In the genomic region with DNA sequence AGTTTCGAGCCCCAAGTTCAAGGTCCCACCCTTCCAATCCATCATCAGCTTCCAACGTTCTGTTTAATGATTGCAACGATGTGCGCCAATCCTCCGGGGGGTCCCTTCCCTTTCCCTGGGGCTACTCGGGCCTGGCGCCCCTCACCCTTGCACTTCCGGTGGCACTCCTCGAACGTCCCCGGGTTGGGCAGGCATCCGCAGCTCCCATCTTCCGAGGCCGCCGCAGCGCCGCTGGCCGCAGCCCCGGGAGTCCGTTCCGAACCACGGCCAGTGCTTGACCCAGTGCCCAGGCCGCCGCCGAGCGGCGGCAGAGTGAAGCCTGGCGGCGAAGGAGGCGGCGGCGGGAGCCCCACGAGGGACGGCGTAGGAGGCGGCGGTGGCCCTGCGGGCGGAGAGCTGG, we compare ENCODE assay signal across 8 mouse cellular contexts. TPM values are rescaled to one million over a fixed set of nuclear protein-coding genes. Genes with fewer than 3 reads are reported as not detected.
DNase-seq lines count a peak whose midpoint lies in the region; ATAC-seq lines count a peak whose summit lies in the region.

No protein-coding gene starts in this region.

- H3K4me3 ChIP-seq in lung, embryonic 15.5 days = peak overlapping the region; percentile 87
- peak overlapping the region; percentile 100 for H3K4me3 ChIP-seq in intestine, embryonic 16.5 days (ENCODE audit: low read length)
- peak overlapping the region; percentile 79 for H3K4me3 ChIP-seq in neural tube, embryonic 14.5 days (ENCODE audit: low read depth, low read length)

- H3K9ac ChIP-seq in lung, embryonic 15.5 days = peak overlapping the region; percentile 89
- H3K9ac ChIP-seq in intestine, embryonic 16.5 days (ENCODE audit: low read depth, low read length) = peak overlapping the region; percentile 98
- peak overlapping the region; percentile 88 for H3K9ac ChIP-seq in neural tube, embryonic 14.5 days (replicated peaks; ENCODE audit: low read depth, low read length)

- ATAC-seq in cerebellum, adult (ENCODE audit: insufficient number of reproducible peaks, low FRiP score, low TSS enrichment) = 0 out of 2 replicates have a peak, but pooled peaks have one; percentile 0
- no peak for ATAC-seq in lung, embryonic 15.5 days (ENCODE audit: borderline replicate concordance, extremely low read depth, low FRiP score, low TSS enrichment)
- ATAC-seq in intestine, embryonic 16.5 days = peak; percentile 1; the same call in 1 of the 2 replicates
- no peak for ATAC-seq in neural tube, embryonic 14.5 days (ENCODE audit: low read depth)

- DNase-seq in cerebellum, postnatal 4 days (ENCODE audit: low spot score in 2 of 2) = no peak
- no peak for DNase-seq in lung, postnatal 36 days
- DNase-seq in natural killer cell, adult 2 months (ENCODE audit: low spot score in 2 of 2) = no peak
- no peak for DNase-seq in right cerebral cortex, adult 18-20 months

- peak overlapping the region; percentile 76 for H3K27ac ChIP-seq in lung, embryonic 15.5 days
- H3K27ac ChIP-seq in intestine, embryonic 16.5 days (ENCODE audit: low read length) = peak overlapping the region; percentile 84
- H3K27ac ChIP-seq in neural tube, embryonic 14.5 days (ENCODE audit: low read depth, low read length) = peak overlapping the region; percentile 73

- peaks cover 59% of the 10 kb centered on the region for H3K36me3 ChIP-seq in lung, embryonic 15.5 days
- H3K36me3 ChIP-seq in intestine, embryonic 16.5 days (ENCODE audit: control insufficient read depth, insufficient read depth, low read length) = peaks cover 35% of the 10 kb centered on the region
- H3K36me3 ChIP-seq in neural tube, embryonic 14.5 days (ENCODE audit: control insufficient read depth, insufficient read depth, low read length) = peaks cover 14% of the 10 kb centered on the region; the same call in 1 of the 2 replicates

- H3K4me1 ChIP-seq in lung, embryonic 15.5 days = peaks cover 24% of the 10 kb centered on the region
- peaks cover 18% of the 10 kb centered on the region for H3K4me1 ChIP-seq in intestine, embryonic 16.5 days (ENCODE audit: control insufficient read depth, insufficient read depth, low read length)
- peaks cover 12% of the 10 kb centered on the region for H3K4me1 ChIP-seq in neural tube, embryonic 14.5 days (ENCODE audit: control insufficient read depth, insufficient read depth, low read length)

- no peaks in the 10 kb centered on the region for H3K9me3 ChIP-seq in lung, embryonic 15.5 days
- no peaks in the 10 kb centered on the region for H3K9me3 ChIP-seq in intestine, embryonic 16.5 days (ENCODE audit: control insufficient read depth, low read length)
- no peaks in the 10 kb centered on the region for H3K9me3 ChIP-seq in neural tube, embryonic 14.5 days (ENCODE audit: control insufficient read depth, low read length)

- H3K4me2 ChIP-seq in lung, embryonic 15.5 days = peak overlapping the region; percentile 76
- peak overlapping the region; percentile 70 for H3K4me2 ChIP-seq in intestine, embryonic 16.5 days (ENCODE audit: low read depth, low read length)
- peak overlapping the region; percentile 65 for H3K4me2 ChIP-seq in neural tube, embryonic 14.5 days (ENCODE audit: low read depth, low read length)

- under 1% methylated on average over 39 of the region's 39 CpGs for WGBS in lung, embryonic 15.5 days
- WGBS in intestine, embryonic 16.5 days = under 1% methylated on average over 39 of the region's 39 CpGs
- WGBS in neural tube, embryonic 14.5 days = 1% methylated on average over 38 of the region's 39 CpGs

- H3K27me3 ChIP-seq in lung, embryonic 15.5 days = no peaks in the 10 kb centered on the region
- no peaks in the 10 kb centered on the region for H3K27me3 ChIP-seq in intestine, embryonic 16.5 days (replicated peaks; ENCODE audit: control insufficient read depth, insufficient read depth, low read length)
- H3K27me3 ChIP-seq in neural tube, embryonic 14.5 days (ENCODE audit: control insufficient read depth, insufficient read depth, low read length) = no peaks in the 10 kb centered on the region

RNA-seq across cellular contexts. Expression of a gene that starts 0.4 kb away (rescaled TPM):
- 149 and 157 TPM in 2 replicates for polyA plus RNA-seq in lung, embryonic 15.5 days (2015; fragmentation: Nextera tagmentation; extraction: Ambion mirVana)
- polyA plus RNA-seq in intestine, embryonic 16.5 days (2015; fragmentation: Nextera tagmentation; extraction: Ambion mirVana) = 143 and 157 TPM in 2 replicates
- polyA plus RNA-seq in neural tube, embryonic 14.5 days (2014; fragmentation: Nextera tagmentation; extraction: Ambion mirVana) = 121 and 124 TPM in 2 replicates

RNA-seq across cellular contexts. Expression of a gene that starts 15.8 kb away (rescaled TPM):
- 458 and 503 TPM in 2 replicates for polyA plus RNA-seq in lung, embryonic 15.5 days (2015; fragmentation: Nextera tagmentation; extraction: Ambion mirVana)
- polyA plus RNA-seq in intestine, embryonic 16.5 days (2015; fragmentation: Nextera tagmentation; extraction: Ambion mirVana) = 314 and 355 TPM in 2 replicates
- polyA plus RNA-seq in neural tube, embryonic 14.5 days (2014; fragmentation: Nextera tagmentation; extraction: Ambion mirVana) = 310 and 558 TPM in 2 replicates

RNA-seq across cellular contexts. Expression of a gene that starts 22.4 kb away (rescaled TPM):
- 19.5 and 22.0 TPM in 2 replicates for polyA plus RNA-seq in lung, embryonic 15.5 days (2015; fragmentation: Nextera tagmentation; extraction: Ambion mirVana)
- 39.5 and 43.2 TPM in 2 replicates for polyA plus RNA-seq in intestine, embryonic 16.5 days (2015; fragmentation: Nextera tagmentation; extraction: Ambion mirVana)
- polyA plus RNA-seq in neural tube, embryonic 14.5 days (2014; fragmentation: Nextera tagmentation; extraction: Ambion mirVana) = 3.0 and 3.2 TPM in 2 replicates

RNA-seq across cellular contexts. Expression of a gene that starts 33.6 kb away (rescaled TPM):
- polyA plus RNA-seq in lung, embryonic 15.5 days (2015; fragmentation: Nextera tagmentation; extraction: Ambion mirVana) = 0.42 and 1.3 TPM in 2 replicates
- polyA plus RNA-seq in intestine, embryonic 16.5 days (2015; fragmentation: Nextera tagmentation; extraction: Ambion mirVana) = 2.6 and 8.3 TPM in 2 replicates
- 0.20 and 0.27 TPM in 2 replicates for polyA plus RNA-seq in neural tube, embryonic 14.5 days (2014; fragmentation: Nextera tagmentation; extraction: Ambion mirVana)

RNA-seq across cellular contexts. Expression of a gene that starts 33.6 kb away (rescaled TPM):
- not detected in 2 replicates for polyA plus RNA-seq in lung, embryonic 15.5 days (2015; fragmentation: Nextera tagmentation; extraction: Ambion mirVana)
- polyA plus RNA-seq in intestine, embryonic 16.5 days (2015; fragmentation: Nextera tagmentation; extraction: Ambion mirVana) = not detected in 2 replicates
- polyA plus RNA-seq in neural tube, embryonic 14.5 days (2014; fragmentation: Nextera tagmentation; extraction: Ambion mirVana) = not detected in 2 replicates

Comparison
In these comparisons a context has a peak if more than half of its experiments do, and no peak if none do; other contexts are left out.
1. ATAC-seq: peak in cerebellum, adult (single experiment) and intestine, embryonic 16.5 days (single experiment); none in lung, embryonic 15.5 days (single experiment) and neural tube, embryonic 14.5 days (single experiment).
2. Peak in every context shown above with its lines, with median percentiles within 50 percentile points of each other: H3K27ac ChIP-seq, H3K4me2 ChIP-seq, H3K4me3 ChIP-seq and H3K9ac ChIP-seq.